8 mouse cellular contexts compared by ENCODE assay signal in the genomic region with DNA sequence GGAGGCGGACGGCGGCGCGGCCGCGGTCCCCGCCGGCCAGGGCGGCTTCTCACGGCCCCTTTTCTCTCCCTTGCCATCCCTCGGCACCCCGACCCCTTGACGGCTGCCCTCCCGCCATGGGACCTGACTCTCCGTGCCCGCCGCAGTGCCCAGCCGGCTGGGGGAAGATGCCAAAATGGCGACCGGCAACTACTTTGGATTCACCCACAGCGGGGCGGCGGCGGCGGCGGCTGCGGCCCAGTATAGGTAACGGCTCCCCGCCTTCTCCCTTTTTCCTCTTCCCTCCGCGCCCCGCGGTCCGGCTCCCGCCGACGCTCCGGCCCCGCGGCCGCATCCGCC. TPM values are rescaled to one million over a fixed set of nuclear protein-coding genes. Genes with fewer than 3 reads are reported as not detected.
DNase-seq lines count a peak whose midpoint lies in the region; ATAC-seq and TF ChIP-seq lines count a peak whose summit lies in the region.

No protein-coding gene starts in this region.

- DNase-seq in gastrocnemius, postnatal 4 days (ENCODE audit: low spot score in 2 of 2) = peak; percentile 32 to 62
- no peak for DNase-seq in gastrocnemius, adult 18-20 months (ENCODE audit: low spot score)
- DNase-seq in embryonic facial prominence, embryonic 14.5 days (ENCODE audit: low spot score) = no peak
- no peak for DNase-seq in ovary, adult 18-20 months (ENCODE audit: low spot score)
- DNase-seq in urinary bladder, postnatal 10 days (ENCODE audit: low spot score) = no peak

- H3K27ac ChIP-seq in embryonic facial prominence, embryonic 14.5 days (replicated peaks; ENCODE audit: low read depth, low read length) = peak overlapping the region; percentile 94
- peak overlapping the region; percentile 98 for H3K27ac ChIP-seq in intestine, postnatal 0 days (ENCODE audit: low read depth, low read length)
- peak overlapping the region; percentile 90 for H3K27ac ChIP-seq in midbrain, embryonic 12.5 days (replicated peaks)

- ATAC-seq in CD4-positive, CD25-positive, alpha-beta regulatory T cell, adult 4 months = peak; percentile 6
- peak; percentile 32 for ATAC-seq in embryonic facial prominence, embryonic 14.5 days (ENCODE audit: low read depth)
- ATAC-seq in intestine, postnatal 0 days = peak; percentile 31
- peak; percentile 58; the same call in 1 of the 2 replicates for ATAC-seq in midbrain, embryonic 12.5 days (ENCODE audit: low FRiP score, low read depth)

- no peaks in the 10 kb centered on the region; the same call in 1 of the 2 replicates for H3K4me1 ChIP-seq in embryonic facial prominence, embryonic 14.5 days (ENCODE audit: control insufficient read depth, insufficient read depth, low read length)
- no peaks in the 10 kb centered on the region for H3K4me1 ChIP-seq in intestine, postnatal 0 days (replicated peaks; ENCODE audit: control insufficient read depth, insufficient read depth, low read length)
- H3K4me1 ChIP-seq in midbrain, embryonic 12.5 days = peaks cover 6% of the 10 kb centered on the region

- no peak for TF ChIP-seq CTCF in intestine, postnatal 0 days (IDR thresholded peaks at IDR 0.05; ENCODE audit: low read depth)

- H3K9me3 ChIP-seq in embryonic facial prominence, embryonic 14.5 days (ENCODE audit: control insufficient read depth, low read length) = no peaks in the 10 kb centered on the region
- H3K9me3 ChIP-seq in intestine, postnatal 0 days (ENCODE audit: control insufficient read depth) = no peaks in the 10 kb centered on the region
- no peaks in the 10 kb centered on the region for H3K9me3 ChIP-seq in midbrain, embryonic 12.5 days

- peak overlapping the region; percentile 99 for H3K9ac ChIP-seq in embryonic facial prominence, embryonic 14.5 days (ENCODE audit: low read depth, low read length)
- H3K9ac ChIP-seq in intestine, postnatal 0 days (ENCODE audit: low read depth, low read length) = peak overlapping the region; percentile 100
- peak overlapping the region; percentile 99 for H3K9ac ChIP-seq in midbrain, embryonic 12.5 days (replicated peaks)

- H3K36me3 ChIP-seq in embryonic facial prominence, embryonic 14.5 days (ENCODE audit: control insufficient read depth, insufficient read depth, low read length) = peaks cover 3% of the 10 kb centered on the region; the same call in 1 of the 2 replicates
- H3K36me3 ChIP-seq in intestine, postnatal 0 days (ENCODE audit: control insufficient read depth, insufficient read depth) = no peaks in the 10 kb centered on the region
- no peaks in the 10 kb centered on the region for H3K36me3 ChIP-seq in midbrain, embryonic 12.5 days

- H3K4me3 ChIP-seq in embryonic facial prominence, embryonic 14.5 days (ENCODE audit: low read depth, low read length) = peak overlapping the region; percentile 96
- peak overlapping the region; percentile 99 for H3K4me3 ChIP-seq in intestine, postnatal 0 days (ENCODE audit: low read depth, low read length)
- peak overlapping the region; percentile 100 for H3K4me3 ChIP-seq in midbrain, embryonic 12.5 days

- H3K4me2 ChIP-seq in embryonic facial prominence, embryonic 14.5 days (ENCODE audit: low read depth, low read length) = peak overlapping the region; percentile 65; the same call in 1 of the 2 replicates
- peak overlapping the region; percentile 78 for H3K4me2 ChIP-seq in intestine, postnatal 0 days (replicated peaks; ENCODE audit: low read depth)
- peak overlapping the region; percentile 93 for H3K4me2 ChIP-seq in midbrain, embryonic 12.5 days (replicated peaks)

- no CpG with 5 or more reads among the region's 43 CpGs for WGBS in embryonic facial prominence, embryonic 14.5 days
- 1% methylated on average over 22 of the region's 43 CpGs for WGBS in intestine, postnatal 0 days
- WGBS in midbrain, embryonic 12.5 days = 0% methylated on average over 20 of the region's 43 CpGs

- H3K27me3 ChIP-seq in embryonic facial prominence, embryonic 14.5 days (replicated peaks; ENCODE audit: control insufficient read depth, insufficient read depth, low read length) = no peaks in the 10 kb centered on the region
- no peaks in the 10 kb centered on the region for H3K27me3 ChIP-seq in intestine, postnatal 0 days (replicated peaks; ENCODE audit: control insufficient read depth, insufficient read depth, low read length)
- no peaks in the 10 kb centered on the region for H3K27me3 ChIP-seq in midbrain, embryonic 12.5 days

RNA-seq across cellular contexts. Expression of gene Zfr, which starts 0.4 kb away (rescaled TPM):
- 100 to 1,000 TPM; 117 to 127 TPM for total RNA-seq in gastrocnemius, postnatal 4 days (2021)
- total RNA-seq in gastrocnemius, adult 18-20 months (2021) = 10 to 100 TPM; 57.8 to 68.4 TPM
- polyA plus RNA-seq in CD4-positive, CD25-positive, alpha-beta regulatory T cell, adult 4 months (2017; shearing (Covaris generic)) = 100 to 1,000 TPM; 189 to 227 TPM
- polyA plus RNA-seq in embryonic facial prominence, embryonic 14.5 days (2014; fragmentation: Nextera tagmentation; extraction: Ambion mirVana) = 138 and 161 TPM in 2 replicates
- polyA plus RNA-seq in intestine, postnatal 0 days (2015; fragmentation: Nextera tagmentation; extraction: Ambion mirVana) = 47.9 and 52.1 TPM in 2 replicates
- polyA plus RNA-seq in midbrain, embryonic 12.5 days (2016; fragmentation: Nextera tagmentation; extraction: Ambion mirVana) = 128 and 132 TPM in 2 replicates

Comparison
In these comparisons a context has a peak if more than half of its experiments do, and no peak if none do; other contexts are left out.
1. DNase-seq: peak in gastrocnemius, postnatal 4 days (2 of 2); none in gastrocnemius, adult 18-20 months (single experiment), embryonic facial prominence, embryonic 14.5 days (single experiment), ovary, adult 18-20 months (single experiment) and urinary bladder, postnatal 10 days (single experiment).
2. ATAC-seq: peak in every context shown above with its lines; median percentile 58 in midbrain, embryonic 12.5 days; 32 in embryonic facial prominence, embryonic 14.5 days; 31 in intestine, postnatal 0 days; 6 in CD4-positive, CD25-positive, alpha-beta regulatory T cell, adult 4 months.
3. Peak in every context shown above with its lines, with median percentiles within 50 percentile points of each other: H3K27ac ChIP-seq, H3K4me2 ChIP-seq, H3K4me3 ChIP-seq and H3K9ac ChIP-seq.